In the genomic region with DNA sequence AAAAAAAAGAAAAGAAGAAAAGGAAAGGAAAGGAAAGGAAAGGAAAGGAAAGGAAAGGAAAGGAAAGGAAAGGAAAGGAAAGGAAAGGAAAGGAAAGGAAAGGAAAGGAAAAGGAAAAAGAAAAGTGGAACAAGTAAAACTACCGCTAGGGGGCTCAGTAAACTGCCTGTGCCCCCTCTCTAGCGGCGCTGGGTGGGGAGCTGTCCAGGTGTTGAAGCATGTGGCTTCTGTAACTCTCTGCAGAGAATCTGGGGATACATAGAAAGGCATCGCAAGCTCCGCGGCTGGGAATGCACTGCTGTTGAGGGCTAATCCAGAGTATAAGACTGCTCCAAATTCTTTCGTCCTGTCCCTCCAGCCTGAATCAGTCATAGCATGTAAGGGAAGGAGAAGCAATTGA, we compare ENCODE assay signal across 11 mouse cellular contexts.
DNase-seq lines count a peak whose midpoint lies in the region; ATAC-seq and TF ChIP-seq lines count a peak whose summit lies in the region.
"Had no signal": no experiment of that assay in that cellular context is flagged by ENCODE, and none has a peak within 500 bp of the region (broad histone marks: within the 10 kb centered on the region; RNA-seq: fewer than 3 reads in every experiment).

No protein-coding gene starts in this region.

- H3K27me3 ChIP-seq in forebrain, embryonic 13.5 days: no peaks in the 10 kb centered on the region
- H3K27me3 ChIP-seq in forebrain, embryonic 16.5 days (replicated peaks; ENCODE audit: control insufficient read depth, insufficient read depth, low read length): no peaks in the 10 kb centered on the region
- no peaks in the 10 kb centered on the region for H3K27me3 ChIP-seq in lung, embryonic 14.5 days (ENCODE audit: insufficient read depth, low read length)
- H3K27me3 ChIP-seq in neural tube, embryonic 11.5 days (ENCODE audit: control insufficient read depth, insufficient read depth, low read length): no peaks in the 10 kb centered on the region
- H3K27me3 ChIP-seq: limb, embryonic 15.5 days had no signal

- no peak overlapping the region for H3K4me2 ChIP-seq in forebrain, embryonic 13.5 days
- H3K4me2 ChIP-seq in forebrain, embryonic 16.5 days (ENCODE audit: low read length): no peak overlapping the region
- no peak overlapping the region for H3K4me2 ChIP-seq in lung, embryonic 14.5 days
- no peak overlapping the region for H3K4me2 ChIP-seq in neural tube, embryonic 11.5 days (ENCODE audit: low read depth)
- H3K4me2 ChIP-seq: limb, embryonic 15.5 days had no signal

- H3K36me3 ChIP-seq in forebrain, embryonic 13.5 days (ENCODE audit: poor library complexity, severe bottlenecking): no peaks in the 10 kb centered on the region
- no peaks in the 10 kb centered on the region for H3K36me3 ChIP-seq in forebrain, embryonic 16.5 days (ENCODE audit: control insufficient read depth, insufficient read depth)
- no peaks in the 10 kb centered on the region for H3K36me3 ChIP-seq in lung, embryonic 14.5 days (ENCODE audit: insufficient read depth)
- no peaks in the 10 kb centered on the region for H3K36me3 ChIP-seq in neural tube, embryonic 11.5 days (ENCODE audit: control insufficient read depth, insufficient read depth, low read length)
- H3K36me3 ChIP-seq: limb, embryonic 15.5 days had no signal

- peaks cover 10% of the 10 kb centered on the region; the same call in 1 of the 2 replicates for H3K4me1 ChIP-seq in forebrain, embryonic 13.5 days
- H3K4me1 ChIP-seq in forebrain, embryonic 16.5 days (replicated peaks; ENCODE audit: control insufficient read depth, insufficient read depth, low read length): no peaks in the 10 kb centered on the region
- H3K4me1 ChIP-seq in lung, embryonic 14.5 days (ENCODE audit: insufficient read depth): no peaks in the 10 kb centered on the region
- H3K4me1 ChIP-seq in neural tube, embryonic 11.5 days (ENCODE audit: control insufficient read depth, insufficient read depth, low read length): no peaks in the 10 kb centered on the region
- H3K4me1 ChIP-seq: limb, embryonic 15.5 days had no signal

- 16% methylated on average over 7 of the region's 7 CpGs for WGBS in forebrain, embryonic 13.5 days
- 13% methylated on average over 7 of the region's 7 CpGs for WGBS in forebrain, embryonic 16.5 days
- whole genome bisulfite sequencing in lung, embryonic 14.5 days: 26% methylated on average over 7 of the region's 7 CpGs
- 26% methylated on average over 7 of the region's 7 CpGs for WGBS in neural tube, embryonic 11.5 days

- TF ChIP-seq CTCF in lung, embryonic 14.5 days (IDR thresholded peaks at IDR 0.05; ENCODE audit: low read depth): 0 out of 2 replicates have a peak, but pooled peaks have one; percentile 9

- no peak overlapping the region for H3K27ac ChIP-seq in forebrain, embryonic 13.5 days
- H3K27ac ChIP-seq in forebrain, embryonic 16.5 days (ENCODE audit: low read length): no peak overlapping the region
- no peak overlapping the region for H3K27ac ChIP-seq in lung, embryonic 14.5 days (ENCODE audit: low read depth)
- H3K27ac ChIP-seq in neural tube, embryonic 11.5 days (ENCODE audit: low read depth, low read length): no peak overlapping the region
- H3K27ac ChIP-seq: limb, embryonic 15.5 days had no signal

- H3K9ac ChIP-seq in forebrain, embryonic 13.5 days: no peak overlapping the region
- H3K9ac ChIP-seq in forebrain, embryonic 16.5 days (replicated peaks; ENCODE audit: low read depth, low read length): no peak overlapping the region
- H3K9ac ChIP-seq in lung, embryonic 14.5 days: no peak overlapping the region
- no peak overlapping the region for H3K9ac ChIP-seq in neural tube, embryonic 11.5 days (ENCODE audit: low read length)
- H3K9ac ChIP-seq: limb, embryonic 15.5 days had no signal

- H3K4me3 ChIP-seq in forebrain, embryonic 13.5 days: no peak overlapping the region
- no peak overlapping the region for H3K4me3 ChIP-seq in forebrain, embryonic 16.5 days (replicated peaks; ENCODE audit: low read length)
- no peak overlapping the region for H3K4me3 ChIP-seq in lung, embryonic 14.5 days (ENCODE audit: low read depth, low read length)
- no peak overlapping the region for H3K4me3 ChIP-seq in neural tube, embryonic 11.5 days (ENCODE audit: low read depth, low read length)
- H3K4me3 ChIP-seq: limb, embryonic 15.5 days had no signal

- peak; percentile 41 for DNase-seq in lung, embryonic 14.5 days
- DNase-seq in lung, postnatal 4 days: no peak
- DNase-seq in embryo, embryonic 10.5 days (ENCODE audit: low spot score): peak; percentile 67
- DNase-seq in neural tube, embryonic 11.5 days (ENCODE audit: low spot score): peak; percentile 27
- DNase-seq: cerebellum, postnatal 36 days; heart, postnatal 10 days had no signal

- H3K9me3 ChIP-seq in forebrain, embryonic 13.5 days (replicated peaks): no peaks in the 10 kb centered on the region
- no peaks in the 10 kb centered on the region for H3K9me3 ChIP-seq in forebrain, embryonic 16.5 days (ENCODE audit: control insufficient read depth, low read length)
- no peaks in the 10 kb centered on the region for H3K9me3 ChIP-seq in lung, embryonic 14.5 days (ENCODE audit: low read depth, low read length)
- no peaks in the 10 kb centered on the region for H3K9me3 ChIP-seq in neural tube, embryonic 11.5 days (ENCODE audit: control insufficient read depth, low read length)
- H3K9me3 ChIP-seq: limb, embryonic 15.5 days had no signal

- ATAC-seq in forebrain, embryonic 13.5 days: peak; percentile 67; the same call in 1 of the 2 replicates
- ATAC-seq in forebrain, embryonic 16.5 days: no peak
- ATAC-seq in lung, embryonic 14.5 days (ENCODE audit: insufficient read depth): no peak
- ATAC-seq in neural tube, embryonic 11.5 days (ENCODE audit: insufficient read depth, low FRiP score, low TSS enrichment): no peak
- no peak for ATAC-seq in granulocyte monocyte progenitor cell, adult 5-6 weeks (replicated peaks; ENCODE audit: poor library complexity, severe bottlenecking)
- ATAC-seq in activated CD4-positive, CD25-positive, alpha-beta regulatory T cell, adult 4 months: no peak

Comparison
In these comparisons a context has a peak if more than half of its experiments do, and no peak if none do; other contexts are left out.
1. DNase-seq: peak in lung, embryonic 14.5 days (single experiment), embryo, embryonic 10.5 days (single experiment) and neural tube, embryonic 11.5 days (single experiment); none in lung, postnatal 4 days (0 of 2).